Mouse (Mus musculus) bone marrow, adult 2 months (tissue): Measurements from ENCODE around the gene Sgo2a.

Source experiments
- CTCF ChIP-seq: fragments of 200-500 bp; IDR thresholded peaks from 2 replicates; pipeline ENCODE4 v1.5.1; 2011; ENCODE audit warnings: low read length, control low read depth; ENCODE audit not compliant: control insufficient read depth, insufficient read depth
- POLR2A ChIP-seq: fragments of 200-500 bp; IDR thresholded peaks from 2 replicates; pipeline ENCODE4 v1.6.1; 2011; ENCODE audit warnings: low read depth, mild to moderate bottlenecking, control low read depth, low read length, borderline replicate concordance; ENCODE audit not compliant: control insufficient read depth

DNA sequence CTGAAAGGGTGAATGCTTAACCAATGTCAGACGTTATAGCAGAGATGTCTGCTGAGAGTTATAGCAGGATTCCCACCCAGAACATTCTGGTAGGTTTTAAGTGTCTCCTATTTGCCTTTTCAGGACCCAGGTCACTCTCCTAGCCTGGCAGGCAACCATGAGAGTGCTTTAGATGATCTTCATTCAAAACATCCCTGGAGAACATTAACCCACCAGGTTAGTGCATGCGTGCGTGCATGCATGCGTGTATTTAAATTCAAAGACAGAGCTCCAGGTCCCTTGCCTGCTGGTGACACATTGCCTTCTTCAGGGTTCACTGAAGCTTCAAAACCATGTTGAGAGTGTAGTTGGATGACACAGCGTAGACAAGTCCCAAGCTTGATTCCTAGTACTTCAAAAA is 69.4 kb downstream of the Sgo2a start:
- TF ChIP-seq CTCF = no peak
- TF ChIP-seq POLR2A = no peak
